Mouse (Mus musculus) CD8-positive naive resting alpha-beta T cell, adult 2 months (primary cell): Measurements from ENCODE around the gene Taf9.

Source experiments
- DNase-seq, 2 experiments: peaks; one replicate each; pipeline ENCODE4 v3.0.0; 2022; ENCODE audit warnings: low read depth in 2 of 2, low spot score in 2 of 2

The Taf9 gene

DNA sequence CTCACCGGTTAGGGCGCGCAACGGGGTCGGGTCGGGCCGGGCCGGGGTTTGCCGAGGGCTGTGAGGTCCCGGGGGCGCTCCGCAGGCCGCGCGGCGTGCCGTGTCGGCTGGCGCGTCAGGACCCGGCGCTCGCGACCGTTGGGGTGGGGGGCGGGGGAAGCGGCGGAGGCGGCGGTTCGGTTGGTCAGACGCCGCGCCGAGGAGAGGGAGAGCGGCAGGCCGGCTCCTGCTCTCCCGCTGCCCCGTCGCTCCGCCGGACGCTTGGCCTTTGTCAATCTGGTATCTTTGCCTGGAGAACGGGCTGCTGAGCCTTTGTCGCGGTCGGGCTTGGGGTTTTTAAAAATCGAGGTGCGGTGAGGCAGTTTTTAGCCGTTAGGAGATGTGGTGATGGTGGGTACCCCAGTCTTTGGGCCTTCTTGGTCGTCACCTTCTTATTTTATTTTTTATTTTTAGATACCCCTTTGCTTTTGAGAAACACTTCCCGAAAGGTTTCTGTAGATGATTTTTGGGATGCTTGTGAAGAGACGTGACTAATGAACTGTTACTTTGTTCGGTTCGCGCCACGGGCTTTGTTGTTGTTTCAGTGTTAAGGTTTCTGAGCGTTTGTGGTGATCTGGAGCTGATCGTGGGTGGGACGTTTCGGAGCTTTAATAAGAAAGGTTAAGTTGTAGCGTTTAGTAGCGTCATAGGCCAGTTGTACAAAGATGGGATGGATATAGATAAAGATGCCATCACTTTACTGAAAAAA lies at the start of gene Taf9:
Gene Taf9 (plus strand): TSS at position 141 of the 748 bp plus-strand sequence.
- peak in 1 of 2 experiments; percentile 19 for DNase-seq

DNA sequence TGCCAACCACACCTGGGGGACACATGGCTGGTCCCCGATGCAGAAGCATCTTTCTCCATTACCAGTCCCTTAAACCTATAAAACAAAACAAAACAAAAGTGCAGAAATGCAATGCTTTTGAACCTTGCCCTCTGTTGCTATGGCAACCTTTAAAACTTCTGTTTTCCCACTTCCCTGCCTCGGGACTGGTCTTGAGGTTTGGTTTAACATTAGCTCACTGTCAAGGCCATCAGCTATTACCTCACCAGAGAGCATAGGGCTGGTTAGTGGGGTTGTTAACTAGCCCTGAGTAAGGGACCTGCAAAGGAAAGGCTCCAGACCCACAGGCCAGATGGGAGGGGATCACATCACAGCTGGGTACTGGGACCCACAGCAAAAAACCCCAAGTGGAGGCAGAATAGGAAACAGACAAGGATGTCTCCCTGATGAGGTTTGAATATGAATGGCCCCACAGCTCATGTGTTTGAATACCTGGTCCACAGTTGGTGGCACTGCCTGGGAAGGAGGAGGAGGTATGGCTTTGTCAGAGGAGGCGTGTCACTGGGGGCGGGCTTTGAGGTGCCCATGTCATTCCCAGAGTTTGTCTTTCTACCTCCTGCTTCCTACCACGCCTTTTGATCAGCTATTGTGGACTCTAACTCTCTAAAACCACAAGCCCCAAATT lies 49.0 kb upstream of the Taf9 start:
- no peak for DNase-seq

DNA sequence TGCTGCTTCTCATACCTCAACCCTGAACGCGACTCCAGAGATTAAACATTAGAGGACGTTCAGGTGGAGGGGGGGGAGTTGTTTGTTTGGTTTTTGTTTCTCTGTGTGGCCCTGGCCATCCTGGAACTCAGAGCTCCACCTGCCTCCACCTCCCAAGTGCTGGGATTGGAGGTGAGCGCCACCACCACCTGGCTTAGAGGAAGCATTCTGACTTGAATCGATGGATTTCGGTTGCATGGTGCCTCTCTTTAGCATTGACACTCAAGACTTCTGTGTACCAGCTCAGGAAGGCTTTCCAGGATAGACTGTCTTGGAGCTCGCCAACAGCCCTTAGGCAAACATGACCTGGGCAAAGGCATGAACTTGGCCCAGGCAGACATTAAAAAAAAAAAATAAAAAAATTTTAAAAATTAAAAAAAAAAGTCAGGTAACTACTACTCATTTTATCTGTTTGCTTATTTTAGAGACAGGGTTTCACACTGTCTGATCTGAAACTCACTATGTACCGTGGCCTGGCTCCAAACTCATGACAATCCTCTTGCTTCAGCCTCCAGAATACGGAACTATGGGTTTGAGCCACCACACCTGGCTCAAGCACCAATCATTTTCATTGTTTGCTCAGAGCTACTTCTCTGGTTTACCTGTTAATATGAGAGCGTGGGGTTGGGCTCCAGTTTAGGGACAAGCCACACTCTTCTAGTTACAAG lies 48.2 kb upstream of the Taf9 start:
- no peak for DNase-seq

GRCm38 (mm10) chr13:100603738-100604095 lies 47.7 kb upstream of the Taf9 start:
- no peak for DNase-seq

DNA sequence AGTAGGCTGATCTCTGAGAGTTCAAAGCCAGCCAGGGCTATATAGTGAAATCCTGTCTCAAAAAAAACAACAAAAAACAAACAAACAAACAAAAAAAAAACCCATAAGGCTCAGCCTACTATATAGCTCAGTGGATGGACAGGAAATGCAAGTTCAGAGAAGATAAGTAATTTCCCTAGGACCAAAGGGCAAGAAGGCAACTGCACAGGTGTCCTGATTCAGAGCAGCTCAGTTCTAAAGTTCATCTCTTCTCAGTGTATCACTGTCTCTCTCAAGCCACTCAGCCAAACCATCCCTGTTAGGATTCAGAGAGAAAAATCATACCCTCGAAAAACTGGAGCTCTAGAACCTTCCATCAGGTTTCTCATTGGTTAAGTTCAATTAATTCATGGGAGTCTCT lies 45.5 kb upstream of the Taf9 start:
- no peak for DNase-seq

- no peak for DNase-seq
These were observed 43.6 kb upstream of the Taf9 start for GRCm38 (mm10) chr13:100607756-100608155.

DNA sequence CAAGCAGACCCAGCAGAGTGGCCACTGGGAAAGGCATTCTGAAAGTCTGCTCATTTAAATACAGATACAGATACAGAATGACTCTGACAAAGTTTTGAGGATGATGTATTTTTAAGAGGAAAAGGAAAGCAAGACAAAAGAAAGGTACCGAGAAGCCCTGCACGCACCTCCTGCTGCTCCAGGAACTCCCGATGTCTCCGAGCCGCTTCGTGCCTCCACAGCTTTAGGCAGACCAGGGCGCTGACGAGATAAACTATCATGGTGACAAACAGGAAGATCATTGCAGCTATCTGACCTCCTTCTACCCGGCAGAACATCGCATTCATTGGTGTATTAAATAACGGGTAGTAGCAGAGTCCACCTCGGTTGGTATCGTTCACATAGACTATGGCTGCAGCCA lies 40.1 kb upstream of the Taf9 start:
- no peak for DNase-seq

GRCm38 (mm10) chr13:100612251-100612650 lies 39.1 kb upstream of the Taf9 start:
- DNase-seq: no peak

DNA sequence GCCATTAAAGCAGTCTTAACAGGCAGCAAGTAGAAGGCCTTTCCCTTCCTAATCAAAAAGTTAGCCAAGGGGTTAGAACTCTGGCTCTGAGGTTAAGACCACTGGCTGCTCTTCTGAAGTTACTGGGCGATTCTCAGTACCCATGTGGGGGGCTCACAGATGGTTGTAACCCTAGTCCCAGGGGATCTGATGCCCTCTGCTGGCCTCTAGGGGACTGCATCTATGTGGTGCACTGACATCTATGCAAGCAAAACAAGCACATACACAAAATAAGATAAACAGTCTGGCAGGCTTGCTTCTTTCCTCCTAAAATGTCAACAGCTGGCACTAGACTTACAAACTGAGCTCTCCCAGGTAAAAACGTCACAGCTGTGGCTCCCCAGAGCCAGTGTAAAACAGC lies 38.5 kb upstream of the Taf9 start:
- DNase-seq: no peak

GRCm38 (mm10) chr13:100616181-100617087 lies 34.9 kb upstream of the Taf9 start, which contains the start of gene Marveld2:
Marveld2 (minus strand) TSS chr13:100616971.
- DNase-seq: peak; percentile 18 to 36

DNA sequence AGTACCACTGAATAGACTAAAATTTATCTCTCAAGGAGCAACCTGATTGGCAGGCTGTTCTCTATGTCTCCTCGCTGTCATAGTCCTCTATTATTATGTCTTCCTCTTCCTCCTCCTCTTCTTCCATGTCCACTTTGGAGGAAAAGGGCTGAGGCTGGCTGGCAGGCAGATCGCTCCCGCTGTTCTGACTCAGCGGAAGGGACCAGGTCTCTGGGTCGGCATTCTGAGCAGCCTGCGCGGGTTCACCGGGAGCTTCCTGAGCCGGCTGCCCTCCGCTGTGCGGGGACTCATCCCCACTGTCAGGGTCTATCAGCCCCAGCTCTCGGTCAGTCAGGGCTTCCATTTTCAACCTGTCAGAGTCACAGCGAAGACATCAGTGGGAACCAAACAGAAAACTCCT lies 33.8 kb upstream of the Taf9 start:
- DNase-seq: no peak

DNA sequence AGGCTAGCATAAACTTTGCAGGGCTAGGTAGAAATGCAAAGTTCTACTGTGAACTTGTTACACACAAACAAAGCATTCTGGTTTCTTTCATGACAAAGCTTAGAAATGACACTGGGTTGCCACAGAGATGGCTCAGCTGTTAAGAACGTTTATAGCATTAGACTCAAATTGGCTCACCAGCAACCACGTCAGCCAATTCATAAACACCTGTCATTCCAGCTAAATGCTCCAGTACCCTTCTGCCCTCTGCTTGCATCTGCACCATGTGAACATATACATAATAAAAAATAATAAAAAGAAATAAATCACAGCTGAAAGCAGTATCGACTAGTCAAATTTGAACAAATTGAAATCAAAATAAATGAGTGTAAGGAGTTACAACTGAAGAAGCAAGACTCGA lies 29.1 kb upstream of the Taf9 start:
- no peak for DNase-seq

GRCm38 (mm10) chr13:100634106-100634691 lies 17.2 kb upstream of the Taf9 start:
- no peak for DNase-seq

DNA sequence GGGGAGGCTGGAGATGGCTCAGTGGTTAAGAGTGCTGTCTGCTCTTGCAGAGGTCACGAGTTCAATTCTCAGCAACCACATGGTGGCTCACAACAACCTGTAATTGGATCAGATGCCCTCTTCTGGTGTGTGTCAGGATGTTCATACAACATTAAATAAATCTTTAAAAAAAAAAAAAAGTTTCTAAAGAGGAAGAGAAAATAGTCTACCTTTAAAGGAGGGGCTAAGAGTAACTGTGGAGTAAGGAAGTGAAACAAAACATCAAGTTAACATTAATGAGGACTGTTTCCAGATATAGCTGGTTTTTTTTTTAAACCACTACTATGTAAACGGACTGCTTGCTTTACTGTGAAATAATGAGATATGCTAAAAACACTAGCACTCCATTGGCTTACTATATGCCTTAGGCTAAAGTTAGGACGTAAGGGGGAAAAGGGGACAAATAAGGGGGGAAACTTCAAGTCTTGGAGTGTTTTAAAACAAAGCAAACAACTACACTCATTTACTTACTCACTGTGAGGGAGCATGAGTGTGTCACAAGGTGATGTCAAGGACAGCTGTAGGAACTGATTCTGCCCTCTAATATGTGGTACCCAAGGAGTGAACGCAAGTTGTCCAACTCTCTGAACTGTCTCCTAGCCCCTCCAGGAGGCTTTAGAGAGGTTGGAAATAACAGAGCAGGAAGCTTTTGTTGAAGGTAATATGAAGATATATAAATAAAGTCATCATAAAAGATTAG lies 8.7 kb upstream of the Taf9 start:
- DNase-seq: no peak

DNA sequence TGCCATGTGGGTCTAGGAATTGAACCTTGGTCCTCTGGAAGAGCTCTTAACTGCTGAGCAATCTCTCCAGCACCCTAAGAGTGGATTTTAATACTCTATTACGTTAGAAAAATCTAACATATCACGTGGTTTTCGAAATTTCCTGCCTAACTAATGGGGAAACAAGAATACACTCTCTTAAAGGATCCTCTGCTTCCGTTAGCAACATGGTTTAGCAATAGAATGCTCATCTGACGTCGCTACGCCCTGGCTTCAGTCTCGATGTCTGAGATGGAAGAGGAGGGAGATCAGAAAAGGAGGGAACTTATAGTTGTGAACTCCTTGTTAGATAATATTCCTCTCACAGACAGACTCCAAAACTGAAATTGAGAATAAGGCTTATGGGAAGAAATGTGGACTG lies 3.2 kb upstream of the Taf9 start:
- no peak for DNase-seq

DNA sequence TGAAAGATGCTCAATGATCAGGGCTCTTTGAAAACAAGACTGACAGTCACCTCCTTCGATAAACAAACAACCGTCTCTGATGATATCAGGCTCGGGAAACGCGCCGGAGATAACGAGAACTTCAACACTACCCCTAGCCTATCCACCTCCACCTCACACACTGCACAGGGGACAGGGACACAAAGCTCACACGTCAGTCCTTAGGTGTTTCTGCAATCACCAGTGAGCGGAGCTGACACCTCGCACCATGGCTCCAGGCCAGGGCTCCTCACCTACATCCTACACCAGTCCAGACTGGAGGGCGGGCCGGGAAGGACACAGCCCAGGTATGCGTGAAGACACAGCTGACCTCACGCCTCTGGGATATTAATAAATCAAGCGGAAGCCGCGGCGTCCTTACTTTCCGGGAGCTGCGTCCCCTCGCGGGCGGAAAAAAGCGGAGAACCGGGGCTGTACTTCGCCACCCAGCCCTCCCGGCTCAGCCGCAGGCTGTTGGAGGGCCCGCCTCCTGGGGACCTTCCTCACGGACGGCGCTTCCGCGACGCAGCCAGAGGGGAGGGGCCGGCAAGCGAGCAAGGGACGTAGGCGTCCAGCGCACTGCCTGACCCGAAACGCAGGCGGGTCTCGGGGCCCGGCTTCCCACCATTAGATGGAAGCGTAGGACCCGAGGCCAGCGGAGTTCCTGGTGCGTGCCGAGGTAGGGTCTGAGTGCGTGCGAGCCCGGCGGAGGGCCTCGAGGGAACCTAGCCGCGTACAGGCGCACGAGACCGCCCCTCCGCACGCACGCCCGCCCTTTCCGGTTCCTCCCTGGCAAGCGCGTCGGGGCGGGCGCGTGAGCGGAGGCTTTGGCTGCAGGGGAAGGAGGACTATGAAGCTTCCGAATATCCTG lies 585 bp upstream of the Taf9 start, which contains the start of the genes Ak6 and Rad17:
Gene Ak6 (plus strand): TSS at position 430 of the 889 bp plus-strand sequence.
Gene Rad17 (minus strand): TSS at position 502 of the 889 bp plus-strand sequence.
- peak; percentile 90 to 93 for DNase-seq

GRCm38 (mm10) chr13:100658091-100658490 lies 6.7 kb downstream of the Taf9 start:
- no peak for DNase-seq

DNA sequence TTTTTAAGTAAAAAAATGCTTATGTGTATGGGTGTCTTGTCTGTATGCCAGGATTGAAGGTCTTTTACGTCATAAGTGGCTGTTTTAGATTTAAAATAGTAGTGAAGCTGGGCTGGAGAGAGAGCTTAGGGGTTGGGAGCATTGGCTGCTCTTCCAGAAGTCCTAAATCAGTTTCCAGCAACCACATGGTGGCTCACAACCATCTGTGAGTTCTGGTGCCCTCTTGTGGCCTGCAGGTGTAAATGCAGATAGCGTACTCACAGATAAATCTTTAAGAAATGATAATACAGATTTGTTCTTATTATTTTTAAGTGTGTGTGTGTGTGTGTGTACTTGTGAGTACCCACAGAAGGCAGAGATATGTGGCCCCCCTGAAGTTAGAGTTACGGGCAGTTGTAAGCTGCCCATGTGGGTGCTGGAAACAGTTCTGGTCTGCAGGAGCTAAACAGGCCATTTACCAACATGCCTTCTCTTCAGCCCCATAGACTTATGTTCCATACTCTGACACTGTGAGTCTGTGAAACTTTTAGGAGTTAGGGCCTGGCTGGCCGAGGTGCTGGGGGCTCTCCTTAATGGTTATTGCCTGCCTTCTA lies 8.6 kb downstream of the Taf9 start:
- peak; percentile 36 to 58 for DNase-seq
